Mouse (Mus musculus): Measurements from ENCODE around the gene Xrcc5. TPM values are rescaled to one million over a fixed set of nuclear protein-coding genes. Genes with fewer than 3 reads are reported as not detected.

Gene Xrcc5
- polyA plus RNA-seq, 1 experiment from 2014 or later, result 10.3 TPM

- H3K4me2 ChIP-seq (ENCODE audit: low read depth, low read length), result no peak overlapping the region
- H3K27me3 ChIP-seq (ENCODE audit: insufficient read depth, low read length), result no peaks in the 10 kb centered on the region
- DNase-seq (no peak), ATAC-seq (no peak)
- H3K27ac ChIP-seq (ENCODE audit: low read depth), result no peak overlapping the region
- H3K9ac ChIP-seq (replicated peaks), result no peak overlapping the region
- TF ChIP-seq EP300 (IDR thresholded peaks at IDR 0.05; ENCODE audit: low read depth), result no peak
- no peak for TF ChIP-seq CTCF (IDR thresholded peaks at IDR 0.05; ENCODE audit: low read depth)
- no peak overlapping the region for H3K4me3 ChIP-seq (ENCODE audit: low read depth, low read length)
- no peaks in the 10 kb centered on the region for H3K9me3 ChIP-seq (ENCODE audit: low read length)
- H3K4me1 ChIP-seq (ENCODE audit: insufficient read depth), result no peaks in the 10 kb centered on the region
- H3K36me3 ChIP-seq (replicated peaks; ENCODE audit: insufficient read depth, low read length), result peaks cover 8% of the 10 kb centered on the region; the same call in 1 of the 2 replicates
- WGBS (ENCODE audit: insufficient replicate concordance), result 83% methylated on average over 7 of the region's 7 CpGs
Observed at GRCm38 (mm10) chr1:72383056-72383455, 75.8 kb downstream of the Xrcc5 start.

DNA sequence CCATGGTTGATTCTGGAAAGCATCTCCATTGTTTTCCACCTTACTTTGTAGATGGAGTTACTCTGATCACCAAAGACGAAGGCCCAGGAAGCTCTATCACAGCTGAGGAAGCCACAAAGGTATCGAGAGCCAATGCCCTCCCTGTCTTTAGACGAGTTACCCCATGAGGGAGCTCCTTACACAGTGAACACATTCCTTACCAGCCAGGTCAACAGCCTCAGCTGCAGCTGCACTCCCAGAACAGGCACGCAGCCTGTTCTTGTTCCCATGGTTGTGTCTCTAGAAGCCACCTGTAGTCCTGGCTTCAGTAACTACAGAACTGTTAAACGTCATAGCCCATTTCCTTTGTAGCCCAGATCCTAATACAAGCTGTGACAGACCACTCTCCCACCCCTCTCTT lies 76.4 kb downstream of the Xrcc5 start:
- no peak for ATAC-seq
- DNase-seq, result no peak
- WGBS (ENCODE audit: insufficient replicate concordance), result 81% methylated on average over 5 of the region's 5 CpGs

GRCm38 (mm10) chr1:72390420-72390819 lies 83.2 kb downstream of the Xrcc5 start:
- no peak overlapping the region for H3K4me3 ChIP-seq (ENCODE audit: low read depth, low read length)
- no peak overlapping the region for H3K4me2 ChIP-seq (ENCODE audit: low read depth, low read length)
- H3K27ac ChIP-seq (ENCODE audit: low read depth), result no peak overlapping the region
- 72% methylated on average over 4 of the region's 4 CpGs for WGBS (ENCODE audit: insufficient replicate concordance)
- no peaks in the 10 kb centered on the region for H3K9me3 ChIP-seq (ENCODE audit: low read length)
- H3K27me3 ChIP-seq (ENCODE audit: insufficient read depth, low read length), result no peaks in the 10 kb centered on the region
- no peak overlapping the region for H3K9ac ChIP-seq (replicated peaks)
- TF ChIP-seq EP300 (IDR thresholded peaks at IDR 0.05; ENCODE audit: low read depth) (no peak), CTCF (IDR thresholded peaks at IDR 0.05; ENCODE audit: low read depth) (no peak)
- DNase-seq (no peak), ATAC-seq (no peak)
- H3K36me3 ChIP-seq (replicated peaks; ENCODE audit: insufficient read depth, low read length), result 0 out of 2 replicates have a peak, but pooled peaks cover 3% of the 10 kb centered on the region
- H3K4me1 ChIP-seq (ENCODE audit: insufficient read depth), result no peaks in the 10 kb centered on the region

More for the DNA sequence above, 76.4 kb downstream of the Xrcc5 start:
- peaks cover 8% of the 10 kb centered on the region; the same call in 1 of the 2 replicates for H3K36me3 ChIP-seq (replicated peaks; ENCODE audit: insufficient read depth, low read length)
- no peaks in the 10 kb centered on the region for H3K4me1 ChIP-seq (ENCODE audit: insufficient read depth)
- no peak for TF ChIP-seq EP300 (IDR thresholded peaks at IDR 0.05; ENCODE audit: low read depth)
- no peak for TF ChIP-seq CTCF (IDR thresholded peaks at IDR 0.05; ENCODE audit: low read depth)
- no peaks in the 10 kb centered on the region for H3K27me3 ChIP-seq (ENCODE audit: insufficient read depth, low read length)
- H3K4me3 ChIP-seq (ENCODE audit: low read depth, low read length), result no peak overlapping the region
- no peaks in the 10 kb centered on the region for H3K9me3 ChIP-seq (ENCODE audit: low read length)
- H3K9ac ChIP-seq (replicated peaks), result no peak overlapping the region
- H3K27ac ChIP-seq (ENCODE audit: low read depth), result no peak overlapping the region
- no peak overlapping the region for H3K4me2 ChIP-seq (ENCODE audit: low read depth, low read length)

GRCm38 (mm10) chr1:72399720-72400401 lies 92.6 kb downstream of the Xrcc5 start:
- Histone ChIP-seq H3K9me3 (ENCODE audit: low read length) (no peaks in the 10 kb centered on the region), H3K4me1 (ENCODE audit: insufficient read depth) (no peaks in the 10 kb centered on the region), H3K27ac (ENCODE audit: low read depth) (no peak overlapping the region), H3K4me3 (ENCODE audit: low read depth, low read length) (no peak overlapping the region), H3K9ac (replicated peaks) (no peak overlapping the region), H3K27me3 (ENCODE audit: insufficient read depth, low read length) (no peaks in the 10 kb centered on the region), H3K4me2 (ENCODE audit: low read depth, low read length) (no peak overlapping the region), H3K36me3 (replicated peaks; ENCODE audit: insufficient read depth, low read length) (0 out of 2 replicates have a peak, but pooled peaks cover 3% of the 10 kb centered on the region)
- 67% methylated on average over 8 of the region's 8 CpGs for WGBS (ENCODE audit: insufficient replicate concordance)
- ATAC-seq (no peak), DNase-seq (no peak)
- TF ChIP-seq CTCF (IDR thresholded peaks at IDR 0.05; ENCODE audit: low read depth), result no peak
- no peak for TF ChIP-seq EP300 (IDR thresholded peaks at IDR 0.05; ENCODE audit: low read depth)

GRCm38 (mm10) chr1:72400616-72401015 lies 93.4 kb downstream of the Xrcc5 start:
- WGBS (ENCODE audit: insufficient replicate concordance), result 73% methylated on average over 9 of the region's 9 CpGs
- no peak for DNase-seq
- ATAC-seq, result no peak
- H3K36me3 ChIP-seq (replicated peaks; ENCODE audit: insufficient read depth, low read length), result no peaks in the 10 kb centered on the region
- no peak overlapping the region for H3K27ac ChIP-seq (ENCODE audit: low read depth)
- TF ChIP-seq EP300 (IDR thresholded peaks at IDR 0.05; ENCODE audit: low read depth) (no peak), CTCF (IDR thresholded peaks at IDR 0.05; ENCODE audit: low read depth) (no peak)
- no peak overlapping the region for H3K4me3 ChIP-seq (ENCODE audit: low read depth, low read length)
- no peaks in the 10 kb centered on the region for H3K4me1 ChIP-seq (ENCODE audit: insufficient read depth)
- H3K27me3 ChIP-seq (ENCODE audit: insufficient read depth, low read length), result no peaks in the 10 kb centered on the region
- no peak overlapping the region for H3K4me2 ChIP-seq (ENCODE audit: low read depth, low read length)
- no peak overlapping the region for H3K9ac ChIP-seq (replicated peaks)
- H3K9me3 ChIP-seq (ENCODE audit: low read length), result no peaks in the 10 kb centered on the region

DNA sequence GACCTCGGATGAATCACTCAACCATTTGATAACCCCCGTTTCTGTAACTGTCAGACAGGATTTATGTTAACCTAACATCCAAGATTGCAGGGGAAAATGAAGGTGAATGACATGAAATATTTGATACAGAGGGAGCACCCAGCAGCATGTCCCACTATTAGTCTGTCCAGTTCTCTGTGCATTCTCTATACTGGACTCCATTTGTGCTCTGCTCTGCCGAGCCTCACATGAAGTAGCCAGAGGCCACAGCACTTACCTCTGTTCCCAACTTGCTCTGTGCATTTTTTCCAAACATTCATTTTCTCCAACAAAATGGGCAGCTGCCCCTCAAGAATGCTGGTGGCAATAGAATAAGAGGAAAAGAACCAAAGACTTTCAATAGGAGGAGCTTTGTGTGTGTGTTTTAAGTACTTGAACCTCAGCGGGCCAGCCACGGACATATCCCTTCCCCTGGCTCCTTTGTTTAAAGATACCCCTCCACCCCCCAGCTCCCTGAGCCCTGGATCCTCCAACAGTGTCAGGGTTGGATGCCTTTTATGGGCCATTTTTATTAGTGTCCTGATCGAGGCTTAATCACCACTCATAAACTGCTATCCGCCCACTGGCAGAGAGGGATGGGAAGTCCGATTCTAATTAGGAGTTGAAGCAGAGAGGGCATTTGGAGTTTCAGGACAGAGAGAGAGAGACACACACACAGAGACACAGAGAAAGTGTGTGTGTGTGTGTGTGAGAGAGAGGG lies 94.3 kb downstream of the Xrcc5 start:
- ATAC-seq (no peak), DNase-seq (no peak)
- 67% methylated on average over 8 of the region's 8 CpGs for WGBS (ENCODE audit: insufficient replicate concordance)
- H3K4me2 ChIP-seq (ENCODE audit: low read depth, low read length), result no peak overlapping the region
- no peak overlapping the region for H3K4me3 ChIP-seq (ENCODE audit: low read depth, low read length)
- no peaks in the 10 kb centered on the region for H3K36me3 ChIP-seq (replicated peaks; ENCODE audit: insufficient read depth, low read length)
- H3K9me3 ChIP-seq (ENCODE audit: low read length), result no peaks in the 10 kb centered on the region
- H3K4me1 ChIP-seq (ENCODE audit: insufficient read depth), result no peaks in the 10 kb centered on the region
- H3K27ac ChIP-seq (ENCODE audit: low read depth), result no peak overlapping the region
- no peak for TF ChIP-seq CTCF (IDR thresholded peaks at IDR 0.05; ENCODE audit: low read depth)
- TF ChIP-seq EP300 (IDR thresholded peaks at IDR 0.05; ENCODE audit: low read depth), result no peak
- H3K9ac ChIP-seq (replicated peaks), result no peak overlapping the region
- no peaks in the 10 kb centered on the region for H3K27me3 ChIP-seq (ENCODE audit: insufficient read depth, low read length)
